Mouse (Mus musculus): ENCODE measurements around the gene Lsm14a. TPM values are rescaled to one million over a fixed set of nuclear protein-coding genes. Genes with fewer than 3 reads are reported as not detected.
A peak's percentile ranks its signal among the peaks of the same experiment; 100 is the strongest.

The Lsm14a gene
- total and polyA plus RNA-seq, 3 experiments = 53.7 to 193 (median 90.0) TPM

- Histone ChIP-seq H3K4me3 (replicated peaks in 1 of 3; ENCODE audit: low read depth in 2 of 3, low read length in 2 of 3, poor library complexity in 1 of 3) (no peak overlapping the region), H3K9me3 (replicated peaks; ENCODE audit: low read length) (peaks cover 3% of the 10 kb centered on the region), H3K27ac (ENCODE audit: insufficient read depth, low read depth) (no peak overlapping the region), H3K4me2 (ENCODE audit: insufficient read depth, low read depth, poor library complexity, severe bottlenecking) (no peak overlapping the region), H3K36me3 (replicated peaks in 1 of 2; ENCODE audit: control insufficient read depth in 1 of 2, insufficient read depth in 1 of 2, low read length in 1 of 2) (no peaks in the 10 kb centered on the region), H3K27me3 (replicated peaks) (peaks cover 1% of the 10 kb centered on the region), H3K4me1 (ENCODE audit: control insufficient read depth in 1 of 2, insufficient read depth in 2 of 2) (no peaks in the 10 kb centered on the region), H3K79me2 (replicated peaks; ENCODE audit: control insufficient read depth, extremely low read depth, insufficient read depth, poor library complexity, severe bottlenecking) (no peaks in the 10 kb centered on the region), H3K9ac (ENCODE audit: insufficient read depth, low read depth) (no peak overlapping the region)
- in situ Hi-C loops (cut with MboI; ENCODE audit: low pct_ligation_motif_present, low pct_unique_long_range_greater_than_20kb, low sequenced_read_pairs) = loop anchor here (10.0 kb wide), 1 partner anchor 231 kb away; no protein-coding TSS in a partner anchor
- no peak for TF ChIP-seq USF2 (conservative IDR thresholded peaks at IDR 0.05; ENCODE audit: low read depth, low read length)
- no peak for TF ChIP-seq RAD21 (IDR thresholded peaks at IDR 0.05; ENCODE audit: low read depth, low read length)
- TF ChIP-seq CTCF (conservative IDR thresholded peaks at IDR 0.05 in 1 of 2, IDR thresholded peaks at IDR 0.05 in 1 of 2; ENCODE audit: low read depth in 2 of 2, low read length in 2 of 2) = peak in 1 of 2 experiments; percentile 22; a peak in 2 of 4 replicates
- dilution Hi-C loops (cut with MboI; ENCODE audit: extremely low pct_ligation_motif_present, extremely low pct_unique_long_range_greater_than_20kb, low sequenced_read_pairs) = no loop called here
- peak; percentile 8 for DNase-seq (ENCODE audit: extremely low read depth)
Observed at GRCm38 (mm10) chr7:34433597-34433996, 40.5 kb upstream of the Lsm14a start.

- Histone ChIP-seq H3K4me1 (ENCODE audit: control insufficient read depth in 1 of 2, insufficient read depth in 2 of 2) (no peaks in the 10 kb centered on the region), H3K36me3 (replicated peaks in 1 of 2; ENCODE audit: control insufficient read depth in 1 of 2, insufficient read depth in 1 of 2, low read length in 1 of 2) (no peaks in the 10 kb centered on the region), H3K27ac (ENCODE audit: insufficient read depth, low read depth) (no peak overlapping the region), H3K9me3 (replicated peaks; ENCODE audit: low read length) (peaks cover 3% of the 10 kb centered on the region), H3K4me2 (ENCODE audit: insufficient read depth, low read depth, poor library complexity, severe bottlenecking) (no peak overlapping the region), H3K27me3 (replicated peaks) (no peaks in the 10 kb centered on the region), H3K4me3 (replicated peaks in 1 of 3; ENCODE audit: low read depth in 2 of 3, low read length in 2 of 3, poor library complexity in 1 of 3) (no peak overlapping the region), H3K9ac (ENCODE audit: insufficient read depth, low read depth) (no peak overlapping the region), H3K79me2 (replicated peaks; ENCODE audit: control insufficient read depth, extremely low read depth, insufficient read depth, poor library complexity, severe bottlenecking) (no peaks in the 10 kb centered on the region)
- DNase-seq (ENCODE audit: extremely low read depth) = no peak
- in situ Hi-C loops (cut with MboI; ENCODE audit: low pct_ligation_motif_present, low pct_unique_long_range_greater_than_20kb, low sequenced_read_pairs) = loop anchor here (25.0 kb wide), 1 partner anchor 766 kb away; the partner anchor contains the start of gene Slc7a10
- TF ChIP-seq HCFC1 (IDR thresholded peaks at IDR 0.05; ENCODE audit: low read depth, low read length) (0 out of 2 replicates have a peak, but pooled peaks have one; percentile 37), MAZ (IDR thresholded peaks at IDR 0.05; ENCODE audit: low read depth, low read length) (no peak)
- dilution Hi-C loops (cut with MboI; ENCODE audit: extremely low pct_ligation_motif_present, extremely low pct_unique_long_range_greater_than_20kb, low sequenced_read_pairs) = no loop called here
Observed at GRCm38 (mm10) chr7:34421201-34421600, 28.1 kb upstream of the Lsm14a start.

- peak; percentile 69 for DNase-seq (ENCODE audit: extremely low read depth)
- in situ Hi-C loops (cut with MboI; ENCODE audit: low pct_ligation_motif_present, low pct_unique_long_range_greater_than_20kb, low sequenced_read_pairs) = loop anchor here (5.0 to 25.0 kb wide), 2 partner anchors 265 to 780 kb away; partner anchors contain the start of gene Slc7a10
Observed at GRCm38 (mm10) chr7:34407492-34407891, 14.4 kb upstream of the Lsm14a start.

More at GRCm38 (mm10) chr7:34407492-34407891, 14.4 kb upstream of the Lsm14a start:
- H3K9me3 ChIP-seq (replicated peaks; ENCODE audit: low read length) = peaks cover 4% of the 10 kb centered on the region
- no peak overlapping the region for H3K9ac ChIP-seq (ENCODE audit: insufficient read depth, low read depth)
- H3K36me3 ChIP-seq (replicated peaks in 1 of 2; ENCODE audit: control insufficient read depth in 1 of 2, insufficient read depth in 1 of 2, low read length in 1 of 2) = no peaks in the 10 kb centered on the region
- H3K4me1 ChIP-seq (ENCODE audit: control insufficient read depth in 1 of 2, insufficient read depth in 2 of 2) = peaks cover 4 to 10% of the 10 kb centered on the region in 2 experiments; a peak in 3 of 4 replicates
- no peak for TF ChIP-seq CHD1 (IDR thresholded peaks at IDR 0.05; ENCODE audit: low read depth, low read length)
- TF ChIP-seq BHLHE40 (IDR thresholded peaks at IDR 0.05; ENCODE audit: low read depth, low read length) = no peak
- TF ChIP-seq MEF2A (IDR thresholded peaks at IDR 0.05; ENCODE audit: borderline replicate concordance, low read depth, low read length) = no peak
- peak; percentile 25; the same call in 1 of the 2 replicates for TF ChIP-seq NELFE (IDR thresholded peaks at IDR 0.05; ENCODE audit: low read depth, low read length)
- TF ChIP-seq MYC (IDR thresholded peaks at IDR 0.05; ENCODE audit: low read depth, low read length) = no peak
- TF ChIP-seq TBP (conservative IDR thresholded peaks at IDR 0.05; ENCODE audit: low read depth, low read length) = no peak
- TF ChIP-seq EP300 (IDR thresholded peaks at IDR 0.05; ENCODE audit: low read length) = no peak
- TF ChIP-seq GABPA (IDR thresholded peaks at IDR 0.05; ENCODE audit: insufficient replicate concordance, low read depth, low read length) = no peak
- TF ChIP-seq RAD21 (IDR thresholded peaks at IDR 0.05; ENCODE audit: low read depth, low read length) = peak; percentile 99
- peak; percentile 57 for TF ChIP-seq ZC3H11A (IDR thresholded peaks at IDR 0.05; ENCODE audit: low read depth, low read length)
- TF ChIP-seq SMC3 (IDR thresholded peaks at IDR 0.05; ENCODE audit: low read depth, low read length) = peak; percentile 85
- no peak for TF ChIP-seq USF1 (IDR thresholded peaks at IDR 0.05; ENCODE audit: low read depth, low read length)
- TF ChIP-seq CHD2 (IDR thresholded peaks at IDR 0.05; ENCODE audit: low read length) = no peak
- TF ChIP-seq CTCF (conservative IDR thresholded peaks at IDR 0.05 in 1 of 2, IDR thresholded peaks at IDR 0.05 in 1 of 2; ENCODE audit: low read depth in 2 of 2, low read length in 2 of 2) = peak; percentile 74 to 96
- TF ChIP-seq POLR2A (IDR thresholded peaks at IDR 0.05; ENCODE audit: low read depth, low read length) = no peak
- no peak for TF ChIP-seq KAT2A (IDR thresholded peaks at IDR 0.05; ENCODE audit: insufficient replicate concordance, low read length)
- no peak for TF ChIP-seq PAX5 (IDR thresholded peaks at IDR 0.05; ENCODE audit: low read length)
- TF ChIP-seq ZNF384 (IDR thresholded peaks at IDR 0.05; ENCODE audit: low read depth, low read length) = peak; percentile 53; the same call in 1 of the 2 replicates
- no peak for TF ChIP-seq TCF12 (IDR thresholded peaks at IDR 0.05; ENCODE audit: low read depth, low read length)
- no peak overlapping the region for H3K4me3 ChIP-seq (replicated peaks in 1 of 3; ENCODE audit: low read depth in 2 of 3, low read length in 2 of 3, poor library complexity in 1 of 3)
- no peak overlapping the region for H3K27ac ChIP-seq (ENCODE audit: insufficient read depth, low read depth)
- no peaks in the 10 kb centered on the region for H3K79me2 ChIP-seq (replicated peaks; ENCODE audit: control insufficient read depth, extremely low read depth, insufficient read depth, poor library complexity, severe bottlenecking)
- H3K4me2 ChIP-seq (ENCODE audit: insufficient read depth, low read depth, poor library complexity, severe bottlenecking) = no peak overlapping the region
- H3K27me3 ChIP-seq (replicated peaks) = no peaks in the 10 kb centered on the region
- dilution Hi-C loops (cut with MboI; ENCODE audit: extremely low pct_ligation_motif_present, extremely low pct_unique_long_range_greater_than_20kb, low sequenced_read_pairs) = no loop called here

Measured in CH12.LX (cell line).